9 mouse cellular contexts compared by ENCODE assay signal in genomic region chr15:6873807-6874600, GRCm38 (mm10). TPM values are rescaled to one million over a fixed set of nuclear protein-coding genes. Genes with fewer than 3 reads are reported as not detected.
DNase-seq lines count a peak whose midpoint lies in the region; ATAC-seq lines count a peak whose summit lies in the region.
"Had no signal": no experiment of that assay in that cellular context is flagged by ENCODE, and none has a peak within 500 bp of the region (broad histone marks: within the 10 kb centered on the region; RNA-seq: fewer than 3 reads in every experiment).

No protein-coding gene starts in this region.

- H3K4me3 ChIP-seq in embryonic facial prominence, embryonic 10.5 days = peak overlapping the region; percentile 60
- peak overlapping the region; percentile 69 for H3K4me3 ChIP-seq in heart, embryonic 10.5 days
- H3K4me3 ChIP-seq in lung, embryonic 16.5 days (ENCODE audit: low read length) = peak overlapping the region; percentile 61

- 1% methylated on average over 52 of the region's 52 CpGs for WGBS in embryonic facial prominence, embryonic 10.5 days
- 2% methylated on average over 52 of the region's 52 CpGs for WGBS in heart, embryonic 10.5 days
- WGBS in lung, embryonic 16.5 days = under 1% methylated on average over 52 of the region's 52 CpGs

- H3K4me2 ChIP-seq in lung, embryonic 16.5 days (ENCODE audit: low read depth, low read length) = peak overlapping the region; percentile 81

- peaks cover 19% of the 10 kb centered on the region for H3K4me1 ChIP-seq in embryonic facial prominence, embryonic 10.5 days
- peaks cover 21% of the 10 kb centered on the region for H3K4me1 ChIP-seq in heart, embryonic 10.5 days
- peaks cover 8% of the 10 kb centered on the region; the same call in 1 of the 2 replicates for H3K4me1 ChIP-seq in lung, embryonic 16.5 days (replicated peaks; ENCODE audit: control insufficient read depth, insufficient read depth, low read length)

- peak; percentile 32 to 54 for DNase-seq in cerebellum, postnatal 10 days
- DNase-seq in cerebellum, adult 9-10 months = no peak
- peak; percentile 50 for DNase-seq in embryonic facial prominence, embryonic 10.5 days (ENCODE audit: low spot score)
- no peak for DNase-seq in heart, embryonic 10.5 days (ENCODE audit: low spot score)
- peak; percentile 57 to 58 for DNase-seq in kidney, adult 8-10 months
- peak; percentile 39 for DNase-seq in retina, embryonic 14.5 days (ENCODE audit: low spot score)
- DNase-seq in thymus, postnatal 36 days = no peak

- peaks cover 67% of the 10 kb centered on the region for H3K27me3 ChIP-seq in embryonic facial prominence, embryonic 10.5 days (replicated peaks; ENCODE audit: low read depth, poor library complexity, severe bottlenecking)
- H3K27me3 ChIP-seq in heart, embryonic 10.5 days (ENCODE audit: insufficient read depth, poor library complexity, severe bottlenecking) = peaks cover 40% of the 10 kb centered on the region
- H3K27me3 ChIP-seq in lung, embryonic 16.5 days (ENCODE audit: control insufficient read depth, insufficient read depth, low read depth, low read length) = peaks cover 7% of the 10 kb centered on the region; the same call in 1 of the 2 replicates

- no peaks in the 10 kb centered on the region for H3K9me3 ChIP-seq in embryonic facial prominence, embryonic 10.5 days
- no peaks in the 10 kb centered on the region for H3K9me3 ChIP-seq in heart, embryonic 10.5 days
- no peaks in the 10 kb centered on the region for H3K9me3 ChIP-seq in lung, embryonic 16.5 days (ENCODE audit: control insufficient read depth, low read length)

- peak overlapping the region; percentile 70 for H3K9ac ChIP-seq in lung, embryonic 16.5 days (ENCODE audit: low read length)

- H3K36me3 ChIP-seq in embryonic facial prominence, embryonic 10.5 days (replicated peaks) = no peaks in the 10 kb centered on the region
- H3K36me3 ChIP-seq in heart, embryonic 10.5 days = no peaks in the 10 kb centered on the region
- H3K36me3 ChIP-seq in lung, embryonic 16.5 days (ENCODE audit: control insufficient read depth, insufficient read depth, low read length) = no peaks in the 10 kb centered on the region

- peak overlapping the region; percentile 16; the same call in 1 of the 2 replicates for H3K27ac ChIP-seq in embryonic facial prominence, embryonic 10.5 days (replicated peaks)
- H3K27ac ChIP-seq in heart, embryonic 10.5 days = peak overlapping the region; percentile 75
- no peak overlapping the region for H3K27ac ChIP-seq in lung, embryonic 16.5 days (ENCODE audit: low read length)
- H3K27ac ChIP-seq: macrophage had no signal

- ATAC-seq in lung, embryonic 16.5 days (ENCODE audit: low read depth) = peak; percentile 84

RNA-seq across cellular contexts. Expression of gene Osmr, which starts 0.8 kb away (rescaled TPM):
- polyA plus RNA-seq in embryonic facial prominence, embryonic 10.5 days (2016; fragmentation: Nextera tagmentation; extraction: Ambion mirVana) = 0.35 and 0.36 TPM in 2 replicates
- polyA plus RNA-seq in heart, embryonic 10.5 days (2016; fragmentation: Nextera tagmentation; extraction: Ambion mirVana) = 0.54 and 0.97 TPM in 2 replicates
- 2.7 and 3.7 TPM in 2 replicates for polyA plus RNA-seq in lung, embryonic 16.5 days (2015; fragmentation: Nextera tagmentation; extraction: Ambion mirVana)
- polyA plus RNA-seq: macrophage had no signal

Comparison
In these comparisons a context has a peak if more than half of its experiments do, and no peak if none do; other contexts are left out.
1. DNase-seq: peak in cerebellum, postnatal 10 days (2 of 2), embryonic facial prominence, embryonic 10.5 days (single experiment), kidney, adult 8-10 months (2 of 2) and retina, embryonic 14.5 days (single experiment); none in cerebellum, adult 9-10 months (single experiment), heart, embryonic 10.5 days (single experiment) and thymus, postnatal 36 days (0 of 2).
2. Peak in every context shown above with its lines, with median percentiles within 50 percentile points of each other: H3K4me3 ChIP-seq.